Mouse (Mus musculus): ENCODE results near the gene Nos1.

Nos1 gene

GRCm38 (mm10) chr5:117780681-117781080 lies at the start of gene Nos1:
Gene Nos1, plus strand, starts transcription at chr5:117781032.
- DNase-seq, result no peak

- DNase-seq, result no peak
These were observed 49.5 kb upstream of the Nos1 start for GRCm38 (mm10) chr5:117731311-117731710.

- no peak for DNase-seq
These were observed 36.1 kb upstream of the Nos1 start for GRCm38 (mm10) chr5:117744654-117745178.

DNA sequence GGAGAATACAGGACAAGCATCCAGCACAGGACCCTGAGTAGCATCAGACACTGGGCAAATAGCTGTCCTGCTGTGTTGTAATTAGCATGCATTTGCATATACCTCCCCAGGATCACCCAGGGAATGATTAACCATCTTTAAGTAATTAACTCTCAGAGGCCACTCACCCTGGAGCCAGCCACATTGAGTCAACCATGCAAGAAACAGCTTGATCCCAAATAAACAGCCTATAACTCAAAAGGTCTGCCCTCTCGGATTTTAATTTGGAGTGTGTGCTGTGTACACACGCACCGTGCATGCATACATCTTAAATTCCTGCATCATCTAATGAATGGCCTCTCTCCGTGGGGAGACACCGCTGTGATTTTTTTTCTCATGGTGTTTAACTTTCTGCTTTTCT lies 31.5 kb upstream of the Nos1 start:
- DNase-seq, result no peak

DNA sequence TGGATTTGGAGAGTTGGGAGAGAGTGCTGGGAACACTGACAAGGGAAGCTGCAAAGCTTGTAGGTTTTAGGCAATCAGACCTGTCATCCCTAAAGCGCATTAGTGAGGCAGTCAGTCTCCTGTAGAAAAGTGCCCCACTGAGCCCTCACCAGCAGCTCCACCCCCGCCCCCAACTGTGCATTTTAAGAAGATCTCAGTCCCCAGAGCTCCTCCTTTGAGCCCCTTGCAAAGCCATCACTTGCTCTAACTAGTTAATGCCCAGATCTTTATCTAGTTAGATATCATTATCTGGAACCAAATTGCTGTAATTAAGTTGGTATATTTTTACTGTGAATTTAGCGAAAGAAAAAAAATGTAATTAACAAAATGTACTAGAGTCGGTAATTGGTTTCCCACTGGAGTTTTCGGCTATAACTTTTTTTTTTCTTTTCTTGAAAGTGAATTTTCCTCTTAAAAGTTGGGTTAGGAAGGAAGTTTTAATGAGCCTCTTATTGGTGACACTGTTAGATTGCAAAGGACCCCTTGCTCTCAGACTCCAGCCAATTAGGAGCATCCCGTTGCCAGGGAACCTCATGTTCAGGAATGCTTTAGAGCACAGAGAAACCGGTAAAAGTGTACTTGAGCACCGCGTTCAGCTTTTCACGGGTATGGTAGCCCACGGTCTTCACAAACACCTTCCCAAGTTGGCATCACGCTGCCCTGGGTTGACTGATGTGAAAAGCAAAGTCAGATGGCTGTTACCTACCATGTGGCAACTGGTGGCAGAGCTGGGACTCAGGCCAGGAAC lies 22.9 kb upstream of the Nos1 start:
- no peak for DNase-seq

DNA sequence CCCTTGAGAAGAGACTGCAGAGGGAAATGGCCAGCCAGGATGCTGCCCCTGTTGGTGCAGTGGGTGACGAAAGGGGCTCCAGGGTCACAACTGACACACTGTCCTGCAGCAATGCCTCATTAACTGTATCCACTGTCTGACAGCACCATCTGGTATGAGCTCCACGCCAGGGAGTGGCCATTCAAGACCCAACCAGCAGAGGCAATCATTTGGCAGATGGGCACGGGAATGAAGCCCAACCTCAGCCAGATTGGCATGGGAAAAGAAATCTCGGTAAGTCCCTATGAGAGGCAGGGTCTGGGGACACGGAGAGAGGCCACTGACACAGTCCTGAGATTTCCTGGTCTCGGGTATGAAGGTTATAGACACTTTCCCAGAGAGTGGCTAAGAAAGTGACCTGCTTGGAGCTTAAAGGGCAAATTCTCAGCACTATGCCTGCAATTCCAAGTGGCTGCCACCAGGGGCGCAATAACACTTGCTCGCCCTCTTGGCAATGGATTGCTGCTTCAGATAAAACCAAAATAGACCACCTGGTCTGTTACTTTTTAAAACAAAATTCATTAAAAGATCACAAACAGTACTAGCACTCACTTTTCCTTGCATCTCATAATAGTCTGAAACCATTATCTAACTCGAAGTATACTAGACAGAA lies 19.5 kb upstream of the Nos1 start:
- no peak for DNase-seq

DNA sequence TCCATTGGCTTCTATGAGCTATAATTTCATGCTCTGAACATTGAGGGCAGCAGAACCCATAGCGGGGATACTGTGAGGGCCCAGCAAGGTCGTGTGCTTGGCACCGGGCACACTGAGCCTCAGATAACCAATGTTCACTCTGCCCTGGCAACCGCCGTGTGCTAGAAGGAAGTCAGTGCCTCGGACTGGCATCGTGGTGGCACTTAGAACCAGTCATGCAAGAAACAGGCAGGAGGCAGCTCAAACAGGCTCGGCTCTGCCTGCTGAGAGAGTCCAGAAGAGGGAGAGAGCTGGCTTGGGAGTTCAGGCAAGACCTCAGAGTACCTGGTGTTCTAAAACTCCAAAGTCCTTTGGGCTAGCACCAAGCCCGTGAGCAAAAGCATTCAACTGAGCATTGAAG lies 16.3 kb upstream of the Nos1 start:
- DNase-seq, result no peak

- DNase-seq, result no peak
These were observed 1.7 kb upstream of the Nos1 start for GRCm38 (mm10) chr5:117779175-117779574.

GRCm38 (mm10) chr5:117781178-117781577 lies 346 bp downstream of the Nos1 start:
- no peak for DNase-seq

GRCm38 (mm10) chr5:117790071-117790470 lies 9.2 kb downstream of the Nos1 start:
- DNase-seq, result no peak

DNA sequence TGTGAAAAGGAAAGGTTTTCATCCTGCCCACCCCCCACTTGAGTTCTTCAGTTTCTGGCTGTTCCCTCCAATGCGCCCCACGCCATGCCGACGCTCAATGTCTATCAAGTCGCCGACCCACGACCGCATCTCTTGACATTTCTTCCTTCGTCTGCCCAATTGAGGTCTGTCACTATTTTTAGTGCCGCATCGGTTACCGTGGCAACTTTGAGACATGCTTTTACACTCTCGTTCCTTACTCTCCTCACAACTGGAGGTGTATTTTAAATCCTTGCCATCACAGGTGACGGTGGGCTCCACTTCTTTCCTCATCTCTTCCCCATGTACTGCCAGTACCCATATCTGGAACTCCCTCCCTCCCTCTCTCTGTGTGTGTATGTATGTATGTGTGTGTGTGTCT lies 11.0 kb downstream of the Nos1 start:
- DNase-seq, result no peak

- no peak for DNase-seq
These were observed 20.0 kb downstream of the Nos1 start for GRCm38 (mm10) chr5:117800849-117801248.

DNA sequence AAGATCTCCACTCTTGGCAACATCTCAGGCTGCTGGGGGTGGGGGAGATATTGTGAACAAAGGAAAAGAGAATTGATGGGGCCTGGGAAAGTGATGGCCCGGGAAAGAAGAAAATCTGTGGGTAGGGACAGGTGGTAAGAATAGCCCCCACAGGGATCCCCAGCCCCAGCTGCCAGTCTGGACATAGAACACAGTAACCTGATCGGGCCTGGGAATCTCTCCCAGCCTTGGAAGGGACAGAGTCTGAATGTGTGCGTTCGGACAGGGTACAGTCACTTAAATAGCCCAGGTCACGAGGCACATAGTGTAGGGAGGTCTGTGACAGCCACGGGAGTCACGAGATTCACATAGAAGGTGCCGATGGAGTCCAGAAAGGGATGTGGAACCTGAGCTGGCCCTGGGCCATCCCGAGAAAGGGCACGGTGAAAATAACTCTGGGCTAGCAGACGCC lies 21.3 kb downstream of the Nos1 start:
- peak; percentile 12 for DNase-seq

DNA sequence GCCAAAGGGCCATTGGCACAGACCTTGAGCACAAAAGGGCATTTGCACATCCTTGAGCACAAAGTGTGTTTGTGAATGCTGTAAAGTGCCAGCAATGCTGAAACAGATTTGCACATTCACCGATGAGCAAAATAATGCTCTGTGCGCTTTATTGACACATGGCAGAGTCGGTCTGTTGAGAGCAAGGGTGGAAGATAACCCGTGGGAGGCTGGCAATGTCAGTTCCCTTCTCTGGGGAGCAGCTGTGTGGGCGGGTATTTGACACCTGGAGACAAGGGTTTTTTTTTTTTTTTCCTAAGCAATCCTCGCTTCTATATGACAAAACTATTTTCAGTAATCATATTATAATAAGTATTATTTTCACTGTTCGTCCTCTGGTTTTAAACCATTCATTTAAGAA lies 22.7 kb downstream of the Nos1 start:
- no peak for DNase-seq

- DNase-seq, result no peak
These were observed 30.1 kb downstream of the Nos1 start for GRCm38 (mm10) chr5:117810930-117811329.

DNA sequence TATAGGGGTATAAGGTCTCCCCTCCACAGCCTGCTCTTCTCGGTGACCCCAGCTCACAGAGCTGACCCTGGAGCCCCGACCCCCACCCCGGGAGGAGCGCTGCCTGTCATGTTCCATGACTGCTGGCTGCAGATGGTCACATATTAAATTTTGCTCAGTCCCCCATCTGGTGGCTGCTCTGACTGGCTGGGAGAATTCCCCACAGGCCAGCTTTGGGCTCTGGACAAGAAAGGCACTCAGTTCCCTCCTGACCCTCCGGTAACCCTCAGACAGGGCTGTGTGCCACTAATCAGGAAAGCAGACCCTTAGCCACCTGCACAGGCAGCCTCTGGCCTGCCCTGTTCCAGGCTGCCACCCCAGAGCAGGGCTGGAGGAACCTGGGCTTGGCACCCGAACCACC lies 38.0 kb downstream of the Nos1 start:
- DNase-seq, result no peak

DNA sequence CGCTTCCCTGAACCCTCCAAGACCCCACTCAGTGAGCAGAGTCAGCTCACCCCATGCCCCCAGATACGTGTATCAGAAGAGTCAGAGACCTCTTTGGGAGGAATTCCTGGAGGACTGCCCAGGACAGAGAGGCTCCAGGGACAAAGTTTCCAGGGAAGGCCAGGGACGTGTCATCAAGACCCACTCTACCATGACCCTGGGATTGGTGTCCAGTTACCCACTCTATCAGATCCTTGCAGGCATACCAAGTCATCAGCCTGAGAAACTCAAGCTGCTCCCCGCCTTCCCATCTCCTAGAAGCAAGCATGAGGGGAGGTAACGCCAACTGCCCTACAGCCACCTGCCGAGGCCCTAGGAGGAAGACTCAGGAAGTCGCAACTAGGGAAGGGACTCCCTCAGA lies 39.6 kb downstream of the Nos1 start:
- no peak for DNase-seq

DNA sequence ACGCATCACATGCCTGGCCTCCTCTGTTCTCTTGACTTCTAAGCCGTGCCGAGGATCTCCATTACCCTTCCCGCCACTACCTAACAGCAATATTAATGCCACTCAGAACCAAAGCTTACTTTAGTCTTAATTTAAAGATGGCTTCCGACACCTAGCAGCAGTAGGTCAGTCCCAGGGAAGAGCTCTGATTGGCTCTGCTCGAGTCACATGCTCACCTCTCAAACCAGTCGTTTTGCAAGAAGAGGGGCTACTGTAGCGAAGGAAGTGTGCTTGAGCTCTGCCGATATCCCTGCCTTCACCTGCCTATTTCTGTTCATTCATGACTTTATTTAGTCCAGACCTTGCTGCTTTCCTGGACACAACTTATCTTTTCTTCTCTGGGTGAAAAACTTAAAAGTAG lies 43.0 kb downstream of the Nos1 start:
- no peak for DNase-seq

DNA sequence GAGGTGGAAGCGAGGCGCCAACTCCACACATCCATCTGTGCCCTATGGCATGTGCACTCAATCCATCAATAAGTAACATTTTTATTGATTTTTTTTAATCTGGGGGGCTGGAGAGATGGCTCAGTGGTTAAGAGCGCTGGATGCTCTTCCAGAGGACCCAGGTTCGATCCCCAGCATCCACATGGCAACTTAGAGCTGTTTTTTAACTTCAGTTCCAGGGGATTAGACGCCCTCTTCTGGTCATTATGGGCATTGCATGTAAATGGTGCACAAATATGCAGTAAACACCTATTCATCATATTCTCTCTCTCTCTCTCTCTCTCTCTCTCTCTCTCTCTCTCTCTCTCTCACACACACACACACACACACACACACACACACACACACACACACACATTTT lies 43.7 kb downstream of the Nos1 start:
- no peak for DNase-seq

DNA sequence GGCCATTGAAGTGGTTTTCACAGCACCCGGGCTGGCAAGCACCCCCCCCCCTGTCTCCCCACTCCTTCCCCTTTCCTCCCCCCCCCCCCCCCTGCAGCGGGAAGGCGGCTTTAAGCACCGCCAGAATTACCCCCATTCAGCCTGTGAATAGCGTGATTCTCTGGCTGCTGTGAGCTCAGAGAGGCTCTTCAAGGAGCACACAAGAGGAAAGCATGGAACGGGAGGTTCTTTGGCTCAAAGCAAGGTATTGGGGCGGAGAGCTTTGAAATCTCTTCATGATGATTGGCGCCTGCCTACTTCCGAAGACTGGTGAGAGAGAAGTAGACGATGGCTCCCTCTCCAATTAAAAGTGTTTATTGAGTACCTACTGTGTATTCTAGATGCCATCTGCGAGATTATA lies 44.5 kb downstream of the Nos1 start:
- DNase-seq, result no peak

DNA sequence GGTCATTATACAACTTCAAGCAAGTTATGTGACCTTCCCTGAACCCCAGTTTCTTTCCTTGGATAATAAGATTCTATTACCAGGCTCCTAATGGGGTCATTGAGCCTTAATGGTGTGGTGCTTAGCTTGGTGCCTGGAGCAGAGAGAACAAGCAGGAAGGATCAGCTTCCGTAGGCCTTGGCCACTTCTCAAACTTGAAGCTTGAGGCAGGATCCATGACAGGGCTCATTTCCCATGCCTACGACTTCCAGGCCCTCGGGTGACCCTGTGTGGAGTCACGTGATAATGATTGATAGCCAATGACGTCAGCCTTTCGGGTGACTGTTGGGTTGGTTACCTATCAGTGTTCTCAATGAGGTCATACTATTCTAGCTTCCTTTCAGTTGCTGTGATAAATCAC lies 46.5 kb downstream of the Nos1 start:
- no peak for DNase-seq

DNA sequence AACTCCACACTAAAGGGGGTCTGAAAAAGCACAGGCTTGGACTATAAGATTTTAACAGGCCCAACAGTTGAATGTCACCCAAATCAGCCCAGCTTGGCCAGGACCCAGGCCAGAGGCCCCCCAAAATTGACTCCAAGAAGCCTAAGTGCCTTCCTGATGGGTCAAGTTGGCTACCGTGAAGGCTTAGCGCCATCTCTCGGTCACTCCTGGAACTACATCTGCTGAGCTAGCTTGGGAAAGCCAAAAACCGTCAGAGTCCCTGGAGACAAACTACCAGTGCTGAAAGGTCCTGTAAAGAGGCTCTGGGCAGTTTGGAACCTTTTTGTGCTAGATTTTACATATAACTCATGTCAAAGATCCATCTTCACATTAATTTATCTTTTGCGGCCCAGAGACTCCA lies 56.1 kb downstream of the Nos1 start:
- DNase-seq, result peak; percentile 81

DNA sequence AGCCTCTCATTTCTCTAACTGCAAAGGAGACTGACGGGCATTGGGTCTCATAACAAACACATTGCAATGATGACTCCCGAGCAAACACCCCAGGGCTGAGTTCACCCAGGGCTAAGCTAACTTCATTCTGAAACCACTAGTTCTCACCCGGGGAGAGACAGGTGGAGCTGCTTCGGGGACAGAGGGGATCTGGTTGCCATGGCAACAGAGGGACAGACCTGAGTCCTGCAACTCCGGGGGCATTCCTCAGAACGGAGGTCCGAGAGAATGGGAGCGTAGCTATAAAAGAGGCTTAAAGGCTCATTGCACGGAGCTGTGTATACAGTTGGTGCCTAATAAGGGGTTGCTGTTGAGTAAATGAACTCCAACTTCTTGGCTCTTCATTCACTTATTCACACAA lies 56.9 kb downstream of the Nos1 start:
- no peak for DNase-seq

DNA sequence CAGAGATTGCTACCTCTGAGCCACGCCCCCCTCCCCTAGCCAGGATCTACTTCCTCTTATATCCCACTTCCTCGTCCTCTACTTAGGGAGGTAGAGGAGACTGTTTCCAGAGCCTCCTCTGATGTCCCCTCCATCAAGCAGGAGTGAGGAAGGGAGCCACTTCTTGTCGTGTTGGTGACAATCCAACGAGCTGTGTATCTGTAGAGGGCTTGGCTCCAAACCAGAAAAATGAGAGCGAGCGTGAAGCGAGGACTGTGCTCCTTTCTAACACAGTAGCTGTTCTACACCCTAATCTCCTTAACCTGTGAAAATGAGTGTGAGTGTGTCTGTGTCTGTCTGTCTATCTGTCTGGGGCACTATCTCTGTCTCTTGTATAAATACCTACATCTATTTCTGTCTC lies 58.7 kb downstream of the Nos1 start:
- no peak for DNase-seq

GRCm38 (mm10) chr5:117840203-117840602 lies 59.4 kb downstream of the Nos1 start:
- DNase-seq, result no peak
